Mouse (Mus musculus) C2C12 (cell line): ENCODE results near the gene Kpna7. TPM values are rescaled to one million over a fixed set of nuclear protein-coding genes. Genes with fewer than 3 reads are reported as not detected.

Experiments used
- H3K27me3 ChIP-seq: one replicate; pipeline ENCODE4 v1.6.1; 2011; ENCODE audit not compliant: control insufficient read depth, insufficient read depth, insufficient read length
- H3K36me3 ChIP-seq: one replicate; pipeline ENCODE4 v1.6.1; 2011; ENCODE audit not compliant: control insufficient read depth, insufficient read depth
- H3K4me3 ChIP-seq: one replicate; pipeline ENCODE4 v1.5.1; 2011; ENCODE audit warnings: mild to moderate bottlenecking, control low read depth; ENCODE audit not compliant: poor library complexity, insufficient read depth, severe bottlenecking
- H3K79me2 ChIP-seq: one replicate; pipeline ENCODE4 v1.6.1; 2011; ENCODE audit not compliant: control insufficient read depth, insufficient read depth
- H3K79me3 ChIP-seq: one replicate; pipeline ENCODE4 v1.6.1; 2011; ENCODE audit warnings: low read depth, control low read depth
- H3ac ChIP-seq: one replicate; pipeline ENCODE3; 2011; ENCODE audit warnings: low read depth; ENCODE audit not compliant: control insufficient read depth, insufficient read length
- CEBPB ChIP-seq: IDR thresholded peaks from one replicate; pipeline ENCODE4 v1.6.1; 2011; ENCODE audit warnings: low read depth, mild to moderate bottlenecking, control low read depth, moderate library complexity
- CTCF ChIP-seq: IDR thresholded peaks from one replicate; pipeline ENCODE4 v1.5.1; 2011; ENCODE audit not compliant: control insufficient read depth, insufficient read depth, insufficient read length
- FOSL1 ChIP-seq: IDR thresholded peaks from one replicate; pipeline ENCODE4 v1.8.0; 2011; ENCODE audit warnings: mild to moderate bottlenecking, low read length; ENCODE audit not compliant: poor library complexity, insufficient read depth, severe bottlenecking
- MAX ChIP-seq: IDR thresholded peaks from one replicate; pipeline ENCODE4 v1.6.1; 2011; ENCODE audit warnings: mild to moderate bottlenecking, control low read depth
- MYOD1 ChIP-seq: IDR thresholded peaks from one replicate; pipeline ENCODE4 v1.6.1; 2011; ENCODE audit warnings: low read depth; ENCODE audit not compliant: control insufficient read depth, insufficient read length
- MYOG ChIP-seq: IDR thresholded peaks from one replicate; pipeline ENCODE4 v1.6.1; 2011; ENCODE audit not compliant: control insufficient read depth, insufficient read length; ENCODE audit errors: extremely low read depth
- USF1 ChIP-seq: IDR thresholded peaks from one replicate; pipeline ENCODE4 v1.6.1; 2011; ENCODE audit warnings: low read depth, mild to moderate bottlenecking, control low read depth, moderate library complexity
- polyA plus RNA-seq: library from polyadenylated mRNA; unstranded; fragments of >200 nt; fragmentation: generic; extraction: Trizol; gene quantifications from one replicate; pipeline ENCODE4 v1.2.1, GENCODE M21; 2012; ENCODE audit warnings: missing spikeins

Gene Kpna7
- polyA plus RNA-seq, 1 experiment, result not detected

GRCm38 (mm10) chr5:145081866-145082613 lies 1.8 kb downstream of the Kpna7 start:
- Histone ChIP-seq H3K4me3 (no peak overlapping the region), H3K79me2 (peaks cover 33% of the 10 kb centered on the region), H3K27me3 (peaks cover 15% of the 10 kb centered on the region), H3ac (no peak overlapping the region), H3K36me3 (no peaks in the 10 kb centered on the region), H3K79me3 (peaks cover 28% of the 10 kb centered on the region)
- TF ChIP-seq MAX (no peak), CTCF (no peak), USF1 (no peak), FOSL1 (no peak), CEBPB (no peak), MYOG (no peak), MYOD1 (no peak)

DNA sequence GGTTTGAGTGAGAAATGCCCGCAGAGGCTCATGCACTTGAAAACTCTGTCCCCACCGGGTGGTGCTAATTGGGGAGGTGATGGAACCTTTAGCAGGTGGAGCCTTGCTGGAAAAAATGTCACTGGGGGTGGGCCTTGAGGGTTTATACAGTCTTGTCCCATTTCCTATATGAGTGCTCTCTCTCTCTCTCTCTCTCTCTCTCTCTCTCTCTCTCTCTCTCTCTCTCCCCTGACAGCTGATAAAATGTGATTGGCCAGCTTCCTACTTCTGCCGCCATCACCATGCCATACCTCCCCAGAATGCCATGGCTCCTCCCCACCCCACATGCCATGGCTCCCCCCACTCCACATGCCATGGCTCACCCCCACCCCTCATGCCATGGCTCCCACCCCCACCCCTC lies 8.7 kb downstream of the Kpna7 start:
- H3K27me3 ChIP-seq, result peaks cover 21% of the 10 kb centered on the region
- no peak overlapping the region for H3K4me3 ChIP-seq
- TF ChIP-seq FOSL1, result no peak
- no peak for TF ChIP-seq CTCF
- no peak for TF ChIP-seq MYOD1
- no peak for TF ChIP-seq CEBPB
- TF ChIP-seq MAX, result no peak
- TF ChIP-seq USF1, result no peak
- TF ChIP-seq MYOG, result no peak
- H3K79me2 ChIP-seq, result no peaks in the 10 kb centered on the region
- H3ac ChIP-seq, result no peak overlapping the region
- H3K79me3 ChIP-seq, result no peaks in the 10 kb centered on the region
- H3K36me3 ChIP-seq, result no peaks in the 10 kb centered on the region

DNA sequence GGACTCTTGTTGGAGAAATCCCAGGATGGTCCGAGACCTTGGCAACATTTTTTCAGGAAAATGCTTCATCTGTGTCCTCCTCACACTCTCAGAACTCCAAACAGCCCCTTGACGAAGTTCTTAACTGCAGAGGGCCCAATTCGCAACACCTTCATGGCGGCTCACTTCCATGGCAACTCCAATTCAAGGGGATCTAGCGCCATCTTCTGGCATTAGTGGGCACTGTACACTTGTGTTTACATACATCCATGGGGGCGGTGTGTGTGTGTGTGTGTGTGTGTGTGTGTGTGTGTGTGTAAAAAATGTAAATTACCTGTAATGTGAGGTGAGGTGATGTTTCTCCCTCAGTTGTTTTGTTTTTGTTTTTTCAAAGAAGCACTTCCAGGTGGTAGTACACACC lies 12.5 kb downstream of the Kpna7 start:
- no peak overlapping the region for H3K4me3 ChIP-seq
- no peaks in the 10 kb centered on the region for H3K79me3 ChIP-seq
- H3K36me3 ChIP-seq, result no peaks in the 10 kb centered on the region
- H3K27me3 ChIP-seq, result peaks cover 6% of the 10 kb centered on the region
- H3ac ChIP-seq, result no peak overlapping the region
- TF ChIP-seq MYOG, result no peak
- TF ChIP-seq CEBPB, result no peak
- H3K79me2 ChIP-seq, result no peaks in the 10 kb centered on the region

- H3K4me3 ChIP-seq, result no peak overlapping the region
- H3K27me3 ChIP-seq, result peaks cover 5% of the 10 kb centered on the region
- no peak overlapping the region for H3ac ChIP-seq
Observed at GRCm38 (mm10) chr5:145069707-145070106, 14.1 kb downstream of the Kpna7 start.

GRCm38 (mm10) chr5:145068863-145069262 lies 15.0 kb downstream of the Kpna7 start:
- no peaks in the 10 kb centered on the region for H3K79me3 ChIP-seq
- no peak overlapping the region for H3K4me3 ChIP-seq
- TF ChIP-seq MYOG (no peak), CEBPB (peak; percentile 83), USF1 (no peak)
- no peaks in the 10 kb centered on the region for H3K79me2 ChIP-seq
- H3ac ChIP-seq, result no peak overlapping the region
- no peaks in the 10 kb centered on the region for H3K27me3 ChIP-seq
- no peaks in the 10 kb centered on the region for H3K36me3 ChIP-seq

More at GRCm38 (mm10) chr5:145069707-145070106, 14.1 kb downstream of the Kpna7 start:
- H3K79me3 ChIP-seq, result no peaks in the 10 kb centered on the region
- no peaks in the 10 kb centered on the region for H3K36me3 ChIP-seq
- peak; percentile 47 for TF ChIP-seq CTCF
- TF ChIP-seq CEBPB, result no peak
- TF ChIP-seq MAX, result no peak
- no peak for TF ChIP-seq FOSL1
- no peak for TF ChIP-seq MYOD1
- H3K79me2 ChIP-seq, result no peaks in the 10 kb centered on the region

DNA sequence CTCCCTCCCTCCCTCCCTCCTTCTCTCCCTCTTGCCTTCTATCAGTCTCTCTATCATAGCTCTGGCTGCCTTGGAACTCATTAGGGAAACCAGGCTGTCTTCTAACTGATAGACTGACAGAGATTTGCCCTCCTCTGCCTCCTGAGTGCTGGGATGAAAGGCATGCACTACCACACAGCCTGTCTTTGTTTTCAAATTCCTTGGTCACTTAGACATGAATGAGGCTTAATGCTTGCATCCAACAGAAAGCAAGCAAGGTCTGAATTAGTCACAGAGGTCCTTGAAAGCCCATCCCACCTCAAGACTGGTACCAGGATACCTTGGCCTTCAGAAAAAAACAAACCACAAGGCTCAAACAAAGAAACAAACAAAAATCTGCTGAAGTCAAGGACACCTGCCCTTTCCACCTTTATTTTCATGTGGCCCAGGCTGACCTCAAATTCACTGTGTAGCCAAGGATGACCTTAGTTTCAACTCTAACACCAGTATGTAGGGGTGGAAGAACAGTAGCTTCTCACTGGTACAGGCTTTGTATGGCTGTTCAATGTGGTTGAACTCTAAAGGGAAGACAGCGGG lies 19.0 kb downstream of the Kpna7 start:
- Histone ChIP-seq H3ac (no peak overlapping the region), H3K27me3 (no peaks in the 10 kb centered on the region), H3K36me3 (no peaks in the 10 kb centered on the region), H3K79me3 (no peaks in the 10 kb centered on the region), H3K4me3 (no peak overlapping the region), H3K79me2 (no peaks in the 10 kb centered on the region)
- TF ChIP-seq USF1, result no peak
- TF ChIP-seq MYOD1, result no peak
- no peak for TF ChIP-seq FOSL1
- TF ChIP-seq CTCF, result no peak
- TF ChIP-seq MYOG, result no peak
- TF ChIP-seq CEBPB, result no peak
- no peak for TF ChIP-seq MAX
